14 mouse cellular contexts compared by ENCODE assay signal in genomic region chr13:83742546-83742945, GRCm38 (mm10).
A peak's percentile ranks its signal among the peaks of the same experiment; 100 is the strongest.
DNase-seq lines count a peak whose midpoint lies in the region; ATAC-seq and TF ChIP-seq lines count a peak whose summit lies in the region.
"Had no signal": no experiment of that assay in that cellular context is flagged by ENCODE, and none has a peak within 500 bp of the region (broad histone marks: within the 10 kb centered on the region; RNA-seq: fewer than 3 reads in every experiment).

No protein-coding gene starts in this region.

- H3K9me3 ChIP-seq in forebrain, embryonic 11.5 days (ENCODE audit: control insufficient read depth, low read length): no peaks in the 10 kb centered on the region
- no peaks in the 10 kb centered on the region for H3K9me3 ChIP-seq in forebrain, embryonic 16.5 days (ENCODE audit: control insufficient read depth, low read length)
- H3K9me3 ChIP-seq in hindbrain, postnatal 0 days (ENCODE audit: low read length): no peaks in the 10 kb centered on the region
- H3K9me3 ChIP-seq in neural tube, embryonic 12.5 days: no peaks in the 10 kb centered on the region
- H3K9me3 ChIP-seq in intestine, embryonic 15.5 days: no peaks in the 10 kb centered on the region
- H3K9me3 ChIP-seq: embryonic facial prominence, embryonic 15.5 days; G1E; kidney, embryonic 15.5 days had no signal

- no peak for TF ChIP-seq CTCF in hindbrain, postnatal 0 days (IDR thresholded peaks at IDR 0.05; ENCODE audit: low read depth)

- H3K4me1 ChIP-seq in forebrain, embryonic 11.5 days (replicated peaks; ENCODE audit: control insufficient read depth, insufficient read depth, low read length): peaks cover 6% of the 10 kb centered on the region; the same call in 1 of the 2 replicates
- H3K4me1 ChIP-seq in forebrain, embryonic 16.5 days (replicated peaks; ENCODE audit: control insufficient read depth, insufficient read depth, low read length): peaks cover 24% of the 10 kb centered on the region
- 0 out of 2 replicates have a peak, but pooled peaks cover 6% of the 10 kb centered on the region for H3K4me1 ChIP-seq in hindbrain, postnatal 0 days (ENCODE audit: insufficient read depth, low read length)
- H3K4me1 ChIP-seq in neural tube, embryonic 12.5 days: peaks cover 6% of the 10 kb centered on the region; the same call in 1 of the 2 replicates
- H3K4me1 ChIP-seq in intestine, embryonic 15.5 days (replicated peaks): peaks cover 3% of the 10 kb centered on the region; the same call in 1 of the 2 replicates

- no peak for ATAC-seq in forebrain, embryonic 11.5 days (replicated peaks; ENCODE audit: low FRiP score)
- ATAC-seq in forebrain, embryonic 16.5 days: no peak
- ATAC-seq in hindbrain, postnatal 0 days: no peak
- no peak for ATAC-seq in neural tube, embryonic 12.5 days (ENCODE audit: low FRiP score, low read depth)
- no peak for ATAC-seq in intestine, embryonic 15.5 days
- ATAC-seq in megakaryocyte-erythroid progenitor cell, adult 5-6 weeks (replicated peaks; ENCODE audit: low FRiP score, low TSS enrichment, poor library complexity, severe bottlenecking): no peak

- peak overlapping the region; percentile 99 for H3K27ac ChIP-seq in forebrain, embryonic 11.5 days (ENCODE audit: low read depth, low read length)
- H3K27ac ChIP-seq in forebrain, embryonic 16.5 days (ENCODE audit: low read length): peak overlapping the region; percentile 82
- H3K27ac ChIP-seq in hindbrain, postnatal 0 days: peak overlapping the region; percentile 97
- H3K27ac ChIP-seq in neural tube, embryonic 12.5 days: no peak overlapping the region
- no peak overlapping the region for H3K27ac ChIP-seq in intestine, embryonic 15.5 days
- H3K27ac ChIP-seq: embryonic facial prominence, embryonic 15.5 days; kidney, embryonic 15.5 days; macrophage had no signal

- H3K4me3 ChIP-seq in forebrain, embryonic 11.5 days (ENCODE audit: low read depth, low read length): peak overlapping the region; percentile 5; the same call in 1 of the 2 replicates
- peak overlapping the region; percentile 29 for H3K4me3 ChIP-seq in forebrain, embryonic 16.5 days (replicated peaks; ENCODE audit: low read length)
- H3K4me3 ChIP-seq in hindbrain, postnatal 0 days (ENCODE audit: low read length): peak overlapping the region; percentile 62
- H3K4me3 ChIP-seq in neural tube, embryonic 12.5 days: no peak overlapping the region
- H3K4me3 ChIP-seq in intestine, embryonic 15.5 days (replicated peaks): no peak overlapping the region
- H3K4me3 ChIP-seq: embryonic facial prominence, embryonic 15.5 days; kidney, embryonic 15.5 days had no signal

- H3K36me3 ChIP-seq in forebrain, embryonic 11.5 days (ENCODE audit: control insufficient read depth, insufficient read depth, low read length): peaks cover 6% of the 10 kb centered on the region; the same call in 1 of the 2 replicates
- H3K36me3 ChIP-seq in forebrain, embryonic 16.5 days (ENCODE audit: control insufficient read depth, insufficient read depth): 0 out of 2 replicates have a peak, but pooled peaks cover 11% of the 10 kb centered on the region
- H3K36me3 ChIP-seq in hindbrain, postnatal 0 days (ENCODE audit: insufficient read depth, low read length): peaks cover 5% of the 10 kb centered on the region; the same call in 1 of the 2 replicates
- peaks cover 16% of the 10 kb centered on the region for H3K36me3 ChIP-seq in neural tube, embryonic 12.5 days
- H3K36me3 ChIP-seq in intestine, embryonic 15.5 days: no peaks in the 10 kb centered on the region
- H3K36me3 ChIP-seq: embryonic facial prominence, embryonic 15.5 days; kidney, embryonic 15.5 days had no signal

- H3K9ac ChIP-seq in forebrain, embryonic 11.5 days (ENCODE audit: low read length): no peak overlapping the region; the same call in 1 of the 2 replicates
- H3K9ac ChIP-seq in forebrain, embryonic 16.5 days (replicated peaks; ENCODE audit: low read depth, low read length): peak overlapping the region; percentile 48
- no peak overlapping the region for H3K9ac ChIP-seq in hindbrain, postnatal 0 days (replicated peaks; ENCODE audit: low read length)
- no peak overlapping the region for H3K9ac ChIP-seq in neural tube, embryonic 12.5 days
- H3K9ac ChIP-seq in intestine, embryonic 15.5 days: no peak overlapping the region
- H3K9ac ChIP-seq: embryonic facial prominence, embryonic 15.5 days; kidney, embryonic 15.5 days; lung, embryonic 14.5 days had no signal

- no peaks in the 10 kb centered on the region for H3K27me3 ChIP-seq in forebrain, embryonic 11.5 days (ENCODE audit: control insufficient read depth, insufficient read depth, low read length)
- H3K27me3 ChIP-seq in forebrain, embryonic 16.5 days (replicated peaks; ENCODE audit: control insufficient read depth, insufficient read depth, low read length): no peaks in the 10 kb centered on the region
- H3K27me3 ChIP-seq in hindbrain, postnatal 0 days (ENCODE audit: insufficient read depth, low read length): no peaks in the 10 kb centered on the region
- H3K27me3 ChIP-seq in neural tube, embryonic 12.5 days (replicated peaks): no peaks in the 10 kb centered on the region
- H3K27me3 ChIP-seq in intestine, embryonic 15.5 days (replicated peaks): peaks cover 38% of the 10 kb centered on the region

- WGBS in forebrain, embryonic 11.5 days: 62% methylated on average over 3 of the region's 3 CpGs
- WGBS in forebrain, embryonic 16.5 days: 17% methylated on average over 3 of the region's 3 CpGs
- 31% methylated on average over 3 of the region's 3 CpGs for WGBS in hindbrain, postnatal 0 days
- WGBS in neural tube, embryonic 12.5 days: 48% methylated on average over 3 of the region's 3 CpGs
- 62% methylated on average over 3 of the region's 3 CpGs for WGBS in intestine, embryonic 15.5 days

- no peak for DNase-seq in forebrain, embryonic 11.5 days (ENCODE audit: low spot score)
- DNase-seq in hindbrain, postnatal 0 days (ENCODE audit: low spot score): no peak
- DNase-seq in spleen, postnatal 4 days (ENCODE audit: low spot score in 2 of 2): no peak
- DNase-seq: adrenal gland, adult 8-10 months; cerebellum, adult 8-10 months; lung, embryonic 14.5 days had no signal

- H3K4me2 ChIP-seq in forebrain, embryonic 11.5 days (ENCODE audit: low read depth, low read length, severe bottlenecking): peak overlapping the region; percentile 33; the same call in 1 of the 2 replicates
- peak overlapping the region; percentile 63 for H3K4me2 ChIP-seq in forebrain, embryonic 16.5 days (ENCODE audit: low read length)
- peak overlapping the region; percentile 89 for H3K4me2 ChIP-seq in hindbrain, postnatal 0 days (ENCODE audit: low read depth, low read length)
- peak overlapping the region; percentile 78; the same call in 1 of the 2 replicates for H3K4me2 ChIP-seq in neural tube, embryonic 12.5 days (replicated peaks)
- no peak overlapping the region for H3K4me2 ChIP-seq in intestine, embryonic 15.5 days (replicated peaks)
- H3K4me2 ChIP-seq: embryonic facial prominence, embryonic 15.5 days; kidney, embryonic 15.5 days; lung, embryonic 14.5 days had no signal

Comparison
In these comparisons a context has a peak if more than half of its experiments do, and no peak if none do; other contexts are left out.
1. H3K27ac ChIP-seq: peak in forebrain, embryonic 11.5 days (single experiment), forebrain, embryonic 16.5 days (single experiment) and hindbrain, postnatal 0 days (single experiment); none in neural tube, embryonic 12.5 days (single experiment) and intestine, embryonic 15.5 days (single experiment).
2. H3K4me3 ChIP-seq: peak in forebrain, embryonic 11.5 days (single experiment), forebrain, embryonic 16.5 days (single experiment) and hindbrain, postnatal 0 days (single experiment); none in neural tube, embryonic 12.5 days (single experiment) and intestine, embryonic 15.5 days (single experiment).